Mouse (Mus musculus) thymus, adult 2 months (tissue): Measurements from ENCODE around the gene Krcc1. TPM values are rescaled to one million over a fixed set of nuclear protein-coding genes. Genes with fewer than 3 reads are reported as not detected.
"Not testable (repeated sequence)": the region's sequence is repeated elsewhere in the genome, so short reads cannot be mapped to it uniquely, and the experiment has no call there.

ENCODE experiments used
- DNase-seq: peaks from one replicate; pipeline ENCODE4 v3.0.0; 2021
- H3K27ac ChIP-seq: fragments of 200-500 bp; 2 replicates; pipeline ENCODE4 v1.5.1; 2012; ENCODE audit warnings: low read length, control low read depth; ENCODE audit not compliant: control insufficient read depth, insufficient read depth
- H3K27me3 ChIP-seq: fragments of 200-500 bp; 2 replicates; pipeline ENCODE4 v1.6.1; 2012; ENCODE audit warnings: mild to moderate bottlenecking, low read length, moderate library complexity, mixed read lengths; ENCODE audit not compliant: control insufficient read depth, insufficient read depth
- H3K36me3 ChIP-seq: fragments of 200-500 bp; 2 replicates; pipeline ENCODE4 v1.6.1; 2012; ENCODE audit warnings: mild to moderate bottlenecking, low read length, moderate library complexity; ENCODE audit not compliant: control insufficient read depth, insufficient read depth
- H3K4me1 ChIP-seq: fragments of 200-500 bp; replicated peaks from 2 replicates; pipeline ENCODE4 v1.6.1; 2012; ENCODE audit warnings: low read length; ENCODE audit not compliant: control insufficient read depth, insufficient read depth
- H3K4me3 ChIP-seq: fragments of 200-500 bp; 2 replicates; pipeline ENCODE4 v1.5.1; 2012; ENCODE audit warnings: mild to moderate bottlenecking, low read length, control low read depth, moderate library complexity; ENCODE audit not compliant: control insufficient read depth, insufficient read depth
- CTCF ChIP-seq: fragments of 200-500 bp; IDR thresholded peaks from 2 replicates; pipeline ENCODE4 v1.5.1; 2012; ENCODE audit warnings: mild to moderate bottlenecking, control low read depth, low read length, moderate library complexity, borderline replicate concordance; ENCODE audit not compliant: control insufficient read depth, poor library complexity, insufficient read depth; ENCODE audit errors: extremely low read depth
- POLR2A ChIP-seq: fragments of 200-500 bp; IDR thresholded peaks from 2 replicates; pipeline ENCODE4 v1.6.1; 2012; ENCODE audit warnings: mild to moderate bottlenecking, low read length, control low read depth, moderate library complexity; ENCODE audit not compliant: control insufficient read depth, poor library complexity, insufficient read depth; ENCODE audit errors: extremely low read depth
- WGBS: fragments of 180-500 bp; shearing (Covaris S2); methylation state at CpG from one replicate; pipeline ENCODE4 v1.1.7; 2018; 5-methylcytosine and 5-hydroxymethylcytosine counted together
- polyA plus RNA-seq: library from polyadenylated mRNA; depleted of rRNA; stranded (reverse); fragments of >200 nt; gene quantifications from 2 replicates; pipeline ENCODE4 v1.2.3, GENCODE M21; 2012

Krcc1 gene
- polyA plus RNA-seq, 1 experiment, result 8.9 TPM

GRCm38 (mm10) chr6:71322491-71322921 is 51.0 kb downstream of the Krcc1 start, which contains the start of gene Cd8b1:
Gene Cd8b1, plus strand, starts transcription at chr6:71322788.
- Histone ChIP-seq H3K27me3 (no peaks in the 10 kb centered on the region), H3K4me3 (peak within 1 kb of the TSS; percentile 67), H3K4me1 (peaks cover 26% of the 10 kb centered on the region), H3K36me3 (peaks cover 35% of the 10 kb centered on the region), H3K27ac (peak within 1 kb of the TSS; percentile 97)
- peak; percentile 92 for DNase-seq
- WGBS, result 15% methylated on average over 7 of the region's 7 CpGs
- no peak for TF ChIP-seq CTCF
- peak; percentile 95 for TF ChIP-seq POLR2A

GRCm38 (mm10) chr6:71324816-71325215 is 53.3 kb downstream of the Krcc1 start:
- peaks cover 58% of the 10 kb centered on the region for H3K36me3 ChIP-seq
- 90% methylated on average over 9 of the region's 9 CpGs for WGBS
- H3K4me3 ChIP-seq, result peak overlapping the region; percentile 67
- peak overlapping the region; percentile 97 for H3K27ac ChIP-seq
- TF ChIP-seq POLR2A, result no peak
- TF ChIP-seq CTCF, result no peak
- DNase-seq, result peak; percentile 37
- peaks cover 33% of the 10 kb centered on the region for H3K4me1 ChIP-seq
- no peaks in the 10 kb centered on the region for H3K27me3 ChIP-seq

GRCm38 (mm10) chr6:71329881-71330280 is 58.4 kb downstream of the Krcc1 start:
- peaks cover 48% of the 10 kb centered on the region for H3K4me1 ChIP-seq
- 19% methylated on average over 6 of the region's 6 CpGs for WGBS

GRCm38 (mm10) chr6:71330486-71330885 is 59.0 kb downstream of the Krcc1 start:
- peaks cover 91% of the 10 kb centered on the region for H3K36me3 ChIP-seq
- H3K4me1 ChIP-seq, result peaks cover 52% of the 10 kb centered on the region
- 58% methylated on average over 7 of the region's 7 CpGs for WGBS
- H3K27me3 ChIP-seq, result no peaks in the 10 kb centered on the region
- no peak for TF ChIP-seq CTCF
- TF ChIP-seq POLR2A, result 0 out of 2 replicates have a peak, but pooled peaks have one; percentile 17
- DNase-seq, result peak; percentile 54
- peak overlapping the region; percentile 97 for H3K27ac ChIP-seq
- H3K4me3 ChIP-seq, result peak overlapping the region; percentile 40

More at GRCm38 (mm10) chr6:71329881-71330280, 58.4 kb downstream of the Krcc1 start:
- Histone ChIP-seq H3K4me3 (peak overlapping the region; percentile 35), H3K27ac (peak overlapping the region; percentile 97), H3K36me3 (peaks cover 89% of the 10 kb centered on the region), H3K27me3 (no peaks in the 10 kb centered on the region)
- TF ChIP-seq POLR2A, result no peak
- no peak for TF ChIP-seq CTCF
- peak; percentile 40 for DNase-seq

GRCm38 (mm10) chr6:71331491-71331890 is 60.0 kb downstream of the Krcc1 start:
- Histone ChIP-seq H3K36me3 (peaks cover 93% of the 10 kb centered on the region), H3K4me1 (peaks cover 52% of the 10 kb centered on the region), H3K4me3 (peak overlapping the region; percentile 19; the same call in 1 of the 2 replicates), H3K27ac (peak overlapping the region; percentile 97)
- DNase-seq, result peak; percentile 72
- H3K27me3 ChIP-seq, result not testable (repeated sequence)
- WGBS, result 14% methylated on average over 2 of the region's 4 CpGs

GRCm38 (mm10) chr6:71332236-71332965 is 60.9 kb downstream of the Krcc1 start:
- no peaks in the 10 kb centered on the region for H3K27me3 ChIP-seq
- WGBS, result 63% methylated on average over 11 of the region's 11 CpGs
- DNase-seq, result peak; percentile 58
- peaks cover 60% of the 10 kb centered on the region for H3K4me1 ChIP-seq
- peak overlapping the region; percentile 37 for H3K4me3 ChIP-seq
- peaks cover 93% of the 10 kb centered on the region for H3K36me3 ChIP-seq
- H3K27ac ChIP-seq, result peak overlapping the region; percentile 98
- no peak for TF ChIP-seq POLR2A
- no peak for TF ChIP-seq CTCF

GRCm38 (mm10) chr6:71333031-71333430 is 61.6 kb downstream of the Krcc1 start:
- TF ChIP-seq CTCF (no peak), POLR2A (0 out of 2 replicates have a peak, but pooled peaks have one; percentile 14)
- Histone ChIP-seq H3K4me1 (peaks cover 60% of the 10 kb centered on the region), H3K36me3 (peaks cover 89% of the 10 kb centered on the region), H3K4me3 (peak overlapping the region; percentile 37), H3K27me3 (no peaks in the 10 kb centered on the region), H3K27ac (peak overlapping the region; percentile 98)
- 7% methylated on average over 3 of the region's 3 CpGs for WGBS
- DNase-seq, result peak; percentile 68
